Mouse (Mus musculus) small intestine, adult 2 months (tissue): ENCODE measurements around the gene Tax1bp1. TPM values are rescaled to one million over a fixed set of nuclear protein-coding genes. Genes with fewer than 3 reads are reported as not detected.

Experiments used
- H3K27ac ChIP-seq: fragments of 200-500 bp; 2 replicates; pipeline ENCODE4 v1.5.1; 2012; ENCODE audit warnings: low read depth, low read length, control low read depth, inconsistent platforms; ENCODE audit not compliant: insufficient read depth
- H3K27me3 ChIP-seq: fragments of 200-500 bp; 2 replicates; pipeline ENCODE4 v1.6.1; 2012; ENCODE audit warnings: mild to moderate bottlenecking, moderate library complexity, low read length, inconsistent platforms; ENCODE audit not compliant: control insufficient read depth, insufficient read depth
- H3K36me3 ChIP-seq: fragments of 200-500 bp; 2 replicates; pipeline ENCODE4 v1.6.1; 2012; ENCODE audit warnings: mild to moderate bottlenecking, low read length, control low read depth, inconsistent platforms; ENCODE audit not compliant: control insufficient read depth, insufficient read depth
- H3K4me1 ChIP-seq: fragments of 200-500 bp; 2 replicates; pipeline ENCODE4 v1.6.1; 2012; ENCODE audit warnings: low read length, inconsistent platforms, mixed read lengths; ENCODE audit not compliant: control insufficient read depth, insufficient read depth, insufficient read length
- H3K4me3 ChIP-seq: fragments of 200-500 bp; 2 replicates; pipeline ENCODE4 v1.5.1; 2012; ENCODE audit warnings: low read depth, mild to moderate bottlenecking, control low read depth, inconsistent platforms, low read length, moderate library complexity
- CTCF ChIP-seq: fragments of 200-500 bp; IDR thresholded peaks from 2 replicates; pipeline ENCODE4 v1.5.1; 2012; ENCODE audit warnings: low read depth, mild to moderate bottlenecking, control low read depth, inconsistent platforms, low read length, moderate library complexity, mixed read lengths; ENCODE audit not compliant: insufficient replicate concordance, insufficient read length; ENCODE audit errors: extremely low read depth
- POLR2A ChIP-seq: fragments of 200-500 bp; IDR thresholded peaks from 2 replicates; pipeline ENCODE4 v1.6.1; 2012; ENCODE audit warnings: low read depth, mild to moderate bottlenecking, control low read depth, inconsistent platforms, low read length, moderate library complexity
- WGBS: fragments of 180-500 bp; shearing (Covaris S2); methylation state at CpG from one replicate; pipeline ENCODE4 v1.1.7; 2018; 5-methylcytosine and 5-hydroxymethylcytosine counted together
- polyA plus RNA-seq: library from polyadenylated mRNA; depleted of rRNA; stranded (reverse); fragments of >200 nt; gene quantifications from 2 replicates; pipeline ENCODE4 v1.2.3, GENCODE M21; 2012

The Tax1bp1 gene
- polyA plus RNA-seq, 1 experiment: 17.0 TPM

GRCm38 (mm10) chr6:52705280-52705679 lies 8.2 kb upstream of the Tax1bp1 start:
- no peaks in the 10 kb centered on the region for H3K27me3 ChIP-seq
- H3K27ac ChIP-seq: peak overlapping the region; percentile 100
- H3K4me3 ChIP-seq: no peak overlapping the region
- peaks cover 25% of the 10 kb centered on the region; the same call in 1 of the 2 replicates for H3K4me1 ChIP-seq
- H3K36me3 ChIP-seq: no peaks in the 10 kb centered on the region
- TF ChIP-seq CTCF (no peak), POLR2A (no peak)

- Histone ChIP-seq H3K27me3 (no peaks in the 10 kb centered on the region), H3K27ac (peak overlapping the region; percentile 84), H3K4me3 (no peak overlapping the region), H3K4me1 (peaks cover 29% of the 10 kb centered on the region; the same call in 1 of the 2 replicates), H3K36me3 (no peaks in the 10 kb centered on the region)
- no peak for TF ChIP-seq CTCF
- no peak for TF ChIP-seq POLR2A
- 19% methylated on average over 5 of the region's 5 CpGs for WGBS
Measured at GRCm38 (mm10) chr6:52707815-52708214, 5.7 kb upstream of the Tax1bp1 start.

GRCm38 (mm10) chr6:52712563-52712962 lies 966 bp upstream of the Tax1bp1 start:
- WGBS: 78% methylated on average over 2 of the region's 2 CpGs
- no peak for TF ChIP-seq CTCF
- no peak for TF ChIP-seq POLR2A
- H3K36me3 ChIP-seq: no peaks in the 10 kb centered on the region
- H3K4me3 ChIP-seq: no peak overlapping the region
- H3K27me3 ChIP-seq: no peaks in the 10 kb centered on the region
- peaks cover 6% of the 10 kb centered on the region; the same call in 1 of the 2 replicates for H3K4me1 ChIP-seq
- no peak overlapping the region for H3K27ac ChIP-seq

- peak overlapping the region; percentile 85 for H3K4me3 ChIP-seq
- H3K4me1 ChIP-seq: peaks cover 4% of the 10 kb centered on the region; the same call in 1 of the 2 replicates
- no peak for TF ChIP-seq POLR2A
- TF ChIP-seq CTCF: no peak
- no peaks in the 10 kb centered on the region for H3K27me3 ChIP-seq
- no peaks in the 10 kb centered on the region for H3K36me3 ChIP-seq
- WGBS: under 1% methylated on average over 52 of the region's 52 CpGs
- H3K27ac ChIP-seq: peak overlapping the region; percentile 90
Measured at GRCm38 (mm10) chr6:52713897-52714509, 474 bp downstream of the Tax1bp1 start.

GRCm38 (mm10) chr6:52717493-52718192 lies 4.1 kb downstream of the Tax1bp1 start:
- 48% methylated on average over 5 of the region's 5 CpGs for WGBS

GRCm38 (mm10) chr6:52724805-52725439 lies 11.4 kb downstream of the Tax1bp1 start:
- 39% methylated on average over 8 of the region's 8 CpGs for WGBS
- H3K27ac ChIP-seq: no peak overlapping the region
- peaks cover 2% of the 10 kb centered on the region; the same call in 1 of the 2 replicates for H3K4me1 ChIP-seq
- peak; percentile 59; the same call in 1 of the 2 replicates for TF ChIP-seq CTCF
- TF ChIP-seq POLR2A: no peak
- H3K36me3 ChIP-seq: peaks cover 55% of the 10 kb centered on the region
- no peaks in the 10 kb centered on the region for H3K27me3 ChIP-seq
- no peak overlapping the region for H3K4me3 ChIP-seq

More at GRCm38 (mm10) chr6:52717493-52718192, 4.1 kb downstream of the Tax1bp1 start:
- H3K27ac ChIP-seq: no peak overlapping the region
- no peaks in the 10 kb centered on the region for H3K4me1 ChIP-seq
- H3K27me3 ChIP-seq: no peaks in the 10 kb centered on the region
- no peak overlapping the region for H3K4me3 ChIP-seq
- peaks cover 9% of the 10 kb centered on the region for H3K36me3 ChIP-seq
- no peak for TF ChIP-seq CTCF
- no peak for TF ChIP-seq POLR2A

- Histone ChIP-seq H3K27me3 (no peaks in the 10 kb centered on the region), H3K4me3 (no peak overlapping the region), H3K36me3 (peaks cover 59% of the 10 kb centered on the region), H3K4me1 (no peaks in the 10 kb centered on the region), H3K27ac (no peak overlapping the region)
- 56% methylated on average over 4 of the region's 4 CpGs for WGBS
- TF ChIP-seq CTCF (no peak), POLR2A (no peak)
Measured at GRCm38 (mm10) chr6:52730338-52730737, 16.8 kb downstream of the Tax1bp1 start.
